Mouse (Mus musculus): Measurements from ENCODE around the gene Prkn.

GRCm38 (mm10) chr17:11829501-11829900, 989.3 kb downstream of the Prkn start:
- TF ChIP-seq POLR2A (IDR thresholded peaks at IDR 0.05; ENCODE audit: extremely low read depth, insufficient read depth, low read length) (no peak), CTCF (IDR thresholded peaks at IDR 0.05; ENCODE audit: low read depth, low read length) (no peak)

All from liver, adult 2 months (tissue).